Mouse (Mus musculus) thymus, adult 18-20 months (tissue): ENCODE results near the gene Cyb5d2.

Source experiments
- DNase-seq, 2 experiments: peaks; one replicate each; pipeline ENCODE4 v3.0.0; 2022; ENCODE audit warnings: mixed read lengths in 2 of 2

The Cyb5d2 gene

DNA sequence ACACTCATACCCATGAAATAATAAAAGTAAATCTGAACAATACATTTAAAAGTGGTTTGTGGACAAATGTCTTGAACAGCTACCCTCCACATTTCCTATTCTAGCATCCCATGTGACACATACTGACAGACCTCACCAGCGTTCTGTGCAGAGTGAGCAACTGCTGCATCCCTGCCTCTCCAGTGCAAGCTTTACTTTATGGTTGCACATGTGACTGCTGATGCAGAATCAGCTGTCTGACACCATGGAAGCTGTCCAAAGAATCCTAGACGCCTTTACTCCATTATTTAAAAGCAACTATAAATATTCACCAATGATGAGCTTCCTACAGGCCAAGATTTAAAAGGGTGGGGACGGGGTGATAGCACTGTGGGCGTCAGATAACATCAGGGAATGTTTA, 24.5 kb downstream of the Cyb5d2 start:
- no peak for DNase-seq

- DNase-seq = no peak
These were observed 25.1 kb downstream of the Cyb5d2 start for GRCm38 (mm10) chr11:72770816-72771215.

DNA sequence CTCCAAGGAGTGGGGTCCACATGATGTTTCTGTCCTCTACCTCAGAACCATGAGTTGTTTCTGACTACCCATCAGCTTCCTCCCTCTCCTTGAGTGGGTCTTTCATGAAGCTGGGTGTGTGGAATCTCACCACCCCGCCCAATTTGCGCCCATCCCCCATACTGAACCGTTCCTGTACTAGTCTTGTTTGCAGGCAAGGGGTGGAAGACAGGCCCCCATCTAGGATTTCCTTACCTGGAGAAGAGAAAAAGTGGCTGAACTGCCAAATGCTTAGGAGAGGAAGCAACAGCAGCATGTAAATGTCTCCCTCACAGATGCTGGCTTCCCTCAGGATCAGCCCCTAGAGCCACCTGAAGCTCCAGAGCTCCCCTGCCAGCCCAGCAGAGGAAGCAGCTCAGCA, 25.6 kb downstream of the Cyb5d2 start:
- no peak for DNase-seq

GRCm38 (mm10) chr11:72769061-72769460, 26.9 kb downstream of the Cyb5d2 start:
- DNase-seq = no peak

DNA sequence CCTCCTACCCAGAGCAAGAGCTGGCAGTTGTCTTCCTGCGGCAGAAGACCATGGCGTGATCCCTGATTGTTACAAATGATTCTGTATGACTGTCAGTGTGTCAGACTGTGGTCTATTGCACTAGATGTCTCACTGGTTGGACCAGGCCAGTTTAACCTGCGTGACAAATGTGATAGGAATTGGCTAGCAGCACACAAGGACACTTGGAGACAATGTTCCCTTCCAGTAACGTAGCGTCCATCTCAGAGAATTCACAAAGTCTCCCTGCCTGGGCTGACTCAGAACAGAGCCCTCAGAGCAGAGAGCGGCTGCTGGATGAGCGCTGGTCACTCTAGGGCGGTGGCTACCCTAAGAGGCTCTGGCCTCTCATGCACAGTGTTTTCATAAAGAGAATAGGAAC, 28.2 kb downstream of the Cyb5d2 start:
- DNase-seq = no peak

DNA sequence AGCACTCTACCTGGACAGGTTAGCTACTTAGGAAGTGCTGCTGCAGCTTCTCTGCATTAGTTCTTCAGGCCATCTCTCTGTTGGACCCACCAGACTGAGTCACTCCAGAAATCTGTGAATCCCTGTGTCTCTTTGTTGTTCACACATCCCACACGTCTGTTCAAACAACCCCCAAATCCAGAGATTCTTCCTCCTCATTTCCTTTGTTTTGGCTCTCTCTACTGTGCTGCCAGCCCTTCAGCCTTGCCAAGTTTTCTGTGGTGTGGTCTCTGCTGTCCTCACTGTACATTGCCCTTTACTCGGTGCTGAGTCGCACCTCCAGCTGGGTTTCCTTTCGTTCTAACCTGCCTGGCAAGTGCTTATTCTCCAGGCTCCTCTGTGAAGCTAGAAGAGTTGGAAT, 31.7 kb downstream of the Cyb5d2 start:
- no peak for DNase-seq

GRCm38 (mm10) chr11:72760781-72761180, 35.2 kb downstream of the Cyb5d2 start:
- DNase-seq = no peak

DNA sequence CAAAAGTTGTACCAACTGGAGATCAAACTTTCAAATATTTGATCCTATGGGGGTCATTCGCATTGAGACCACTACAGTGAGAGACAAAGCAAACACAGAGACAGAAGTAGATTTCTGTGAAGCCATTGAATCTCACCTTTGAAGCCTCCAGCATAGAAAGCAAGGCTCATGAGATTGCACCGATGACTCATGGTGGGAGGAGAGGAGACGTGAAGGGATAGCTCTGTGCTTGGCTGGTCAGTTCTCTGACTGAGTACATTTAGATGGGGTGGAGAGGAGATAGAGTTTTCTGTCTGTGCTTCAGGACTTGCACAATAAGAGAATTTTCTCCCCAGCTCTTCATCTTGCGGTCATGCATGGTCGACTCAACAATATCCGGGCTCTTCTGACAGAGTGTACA, 36.4 kb downstream of the Cyb5d2 start:
- DNase-seq = no peak

GRCm38 (mm10) chr11:72758316-72758715, 37.6 kb downstream of the Cyb5d2 start:
- no peak for DNase-seq

DNA sequence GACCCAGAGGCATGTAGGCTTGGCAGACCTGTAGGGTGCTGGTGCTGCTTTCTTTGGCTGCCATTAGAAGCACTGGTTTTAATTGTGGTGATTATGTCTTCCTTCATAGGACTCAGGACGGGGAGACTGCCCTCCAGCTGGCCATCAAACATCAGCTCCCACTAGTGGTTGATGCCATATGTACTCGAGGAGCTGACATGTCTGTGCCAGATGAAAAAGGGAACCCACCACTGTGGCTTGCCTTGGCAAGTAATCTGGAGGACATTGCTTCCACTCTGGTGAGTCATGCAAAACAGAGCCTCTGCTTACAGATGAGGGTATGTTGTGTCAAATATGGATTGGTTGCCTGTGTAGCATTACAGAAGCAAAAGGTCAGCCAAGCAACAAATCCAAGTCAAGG, 44.0 kb downstream of the Cyb5d2 start:
- no peak for DNase-seq

DNA sequence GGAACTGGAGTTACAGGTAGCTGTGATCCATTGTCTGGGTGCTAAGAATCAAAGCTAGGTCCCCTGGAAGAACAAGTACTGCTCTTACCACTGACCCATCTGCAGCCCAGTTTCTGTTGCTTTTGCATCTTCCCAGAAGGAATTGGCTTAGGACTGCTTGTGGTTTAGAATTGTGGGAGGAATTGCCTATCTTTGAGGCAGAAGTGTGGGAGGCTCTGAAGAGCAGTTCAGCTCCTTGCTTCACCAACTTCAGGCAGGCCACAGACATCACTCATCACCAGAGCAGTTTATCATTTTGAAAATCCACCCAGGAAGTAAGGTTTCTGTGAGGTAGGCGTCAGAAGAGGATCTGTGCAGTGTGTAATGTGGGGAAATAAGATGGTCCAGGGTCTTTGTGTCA, 56.9 kb downstream of the Cyb5d2 start:
- DNase-seq = no peak

DNA sequence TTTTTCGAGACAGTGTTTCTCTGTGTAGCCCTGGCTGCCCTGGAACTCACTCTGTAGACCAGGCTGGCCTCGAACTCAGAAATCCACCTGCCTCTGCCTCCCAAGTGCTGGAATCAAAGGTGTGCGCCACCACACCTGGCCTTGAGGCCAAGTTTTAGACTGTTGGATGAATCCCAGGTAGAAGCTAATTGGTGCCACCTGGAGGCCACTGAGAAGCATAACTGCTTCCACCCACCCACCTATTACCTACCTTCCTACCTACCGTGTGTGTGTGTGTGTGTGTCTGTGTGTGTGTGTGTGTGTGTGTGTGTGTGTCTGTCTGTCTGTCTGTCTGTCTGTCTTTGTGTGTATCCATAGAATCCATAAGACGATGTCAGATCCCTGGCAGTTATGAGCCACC, 58.4 kb downstream of the Cyb5d2 start:
- DNase-seq = peak in 1 of 2 experiments; percentile 2

DNA sequence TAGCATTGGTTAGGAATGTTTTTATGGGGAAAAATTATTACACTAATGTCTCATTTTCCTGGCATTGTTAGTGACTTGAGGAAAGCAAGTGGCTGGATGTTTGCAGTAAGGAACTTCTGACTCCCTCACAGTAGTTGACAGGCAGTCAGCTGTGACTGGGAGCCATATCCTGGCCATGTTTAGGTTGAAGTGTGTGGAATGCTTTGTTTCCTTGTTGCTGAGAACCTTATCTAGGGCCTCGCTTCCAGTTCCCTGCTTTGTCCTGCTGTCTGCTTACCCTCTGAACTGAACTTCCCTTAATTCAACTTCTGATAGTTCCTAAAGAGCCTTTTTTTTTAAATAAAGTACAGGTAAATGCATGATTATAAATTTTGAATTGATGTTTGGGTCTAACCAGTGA, 59.6 kb downstream of the Cyb5d2 start:
- no peak for DNase-seq

- DNase-seq = no peak
These were observed 60.5 kb downstream of the Cyb5d2 start for GRCm38 (mm10) chr11:72735519-72735860.

- no peak for DNase-seq
These were observed 61.0 kb downstream of the Cyb5d2 start for GRCm38 (mm10) chr11:72734840-72735518.

DNA sequence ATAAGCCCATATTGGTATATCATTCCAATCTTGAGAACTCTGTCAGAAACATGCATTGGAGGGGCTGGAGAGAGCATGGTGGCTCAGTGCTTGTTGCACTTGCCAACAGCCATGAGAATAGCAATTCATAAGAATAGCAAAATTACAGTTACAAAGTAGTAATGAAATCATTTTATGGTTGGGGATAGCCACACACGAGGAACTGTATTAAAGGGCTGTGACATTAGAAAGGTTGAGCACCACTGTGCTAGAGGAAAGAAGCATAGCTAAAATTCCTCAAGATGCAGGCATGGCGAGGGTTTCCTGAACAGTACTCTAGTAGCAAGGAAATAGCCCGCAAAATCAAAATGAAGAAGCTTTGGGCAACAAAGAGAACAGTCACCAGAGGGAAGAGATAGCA, 62.2 kb downstream of the Cyb5d2 start:
- no peak for DNase-seq
